Mouse (Mus musculus) gastrocnemius, adult 2 months (tissue): ENCODE data around the gene Tha1. TPM values are rescaled to one million over a fixed set of nuclear protein-coding genes. Genes with fewer than 3 reads are reported as not detected.

Experiments
- DNase-seq: peaks from one replicate; pipeline ENCODE4 v3.0.0; 2022
- H3K27ac ChIP-seq: fragments of 200-600 bp; 2 replicates; pipeline ENCODE4 v1.8.1; 2022; ENCODE audit warnings: mild to moderate bottlenecking
- H3K4me3 ChIP-seq: fragments of 200-600 bp; 2 replicates; pipeline ENCODE4 v1.8.1; 2022; ENCODE audit warnings: mild to moderate bottlenecking, moderate library complexity
- CTCF ChIP-seq: fragments of 200-600 bp; IDR thresholded peaks from 2 replicates; pipeline ENCODE4 v1.8.1; 2022; ENCODE audit warnings: antibody characterized with exemption, mild to moderate bottlenecking, moderate library complexity
- intact Hi-C: fragments of 180-260 bp; cut with DNase I; formaldehyde crosslinking; loops from one replicate; pipeline ENCODE4 v1.15.1; 2025
- total RNA-seq, 2 experiments: library from RNA; stranded (reverse); gene quantifications; 2 replicates each; pipeline ENCODE4 v1.2.3; 2021

The Tha1 gene
- total RNA-seq, 2 experiments from 2014 or later = 3.8 to 5.2 TPM

DNA sequence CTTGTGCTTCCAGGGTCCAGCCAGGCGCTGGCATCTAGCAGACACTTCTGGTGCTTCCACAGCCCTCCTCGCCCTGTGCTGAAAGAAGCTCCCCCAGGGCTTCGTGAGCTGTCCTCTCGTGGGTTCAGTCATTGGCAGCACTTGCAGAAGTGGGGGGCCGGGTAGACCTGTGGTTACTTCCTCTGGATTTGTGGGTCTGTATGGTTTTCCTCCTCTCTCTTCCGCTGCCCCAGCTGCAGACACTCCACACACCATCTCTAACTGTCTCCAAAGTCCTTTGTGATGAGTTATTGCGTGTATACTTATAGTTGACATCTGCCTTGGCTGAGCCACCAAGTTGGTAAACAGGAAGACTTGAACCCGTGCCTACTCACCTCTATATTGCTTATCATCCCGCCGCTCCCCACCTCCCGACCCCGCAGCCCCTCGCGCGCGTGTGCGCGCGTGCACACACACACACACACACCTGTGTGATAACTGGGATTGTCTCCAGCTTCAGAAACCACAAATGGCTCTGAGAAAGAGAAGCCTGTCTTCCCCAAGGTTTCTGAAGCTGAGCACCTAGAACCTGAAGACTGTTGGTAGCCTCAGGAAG, 18.4 kb upstream of the Tha1 start:
- Histone ChIP-seq H3K27ac (no peak overlapping the region), H3K4me3 (no peak overlapping the region)
- no peak for TF ChIP-seq CTCF
- intact Hi-C loops = no loop called here
- DNase-seq = no peak

DNA sequence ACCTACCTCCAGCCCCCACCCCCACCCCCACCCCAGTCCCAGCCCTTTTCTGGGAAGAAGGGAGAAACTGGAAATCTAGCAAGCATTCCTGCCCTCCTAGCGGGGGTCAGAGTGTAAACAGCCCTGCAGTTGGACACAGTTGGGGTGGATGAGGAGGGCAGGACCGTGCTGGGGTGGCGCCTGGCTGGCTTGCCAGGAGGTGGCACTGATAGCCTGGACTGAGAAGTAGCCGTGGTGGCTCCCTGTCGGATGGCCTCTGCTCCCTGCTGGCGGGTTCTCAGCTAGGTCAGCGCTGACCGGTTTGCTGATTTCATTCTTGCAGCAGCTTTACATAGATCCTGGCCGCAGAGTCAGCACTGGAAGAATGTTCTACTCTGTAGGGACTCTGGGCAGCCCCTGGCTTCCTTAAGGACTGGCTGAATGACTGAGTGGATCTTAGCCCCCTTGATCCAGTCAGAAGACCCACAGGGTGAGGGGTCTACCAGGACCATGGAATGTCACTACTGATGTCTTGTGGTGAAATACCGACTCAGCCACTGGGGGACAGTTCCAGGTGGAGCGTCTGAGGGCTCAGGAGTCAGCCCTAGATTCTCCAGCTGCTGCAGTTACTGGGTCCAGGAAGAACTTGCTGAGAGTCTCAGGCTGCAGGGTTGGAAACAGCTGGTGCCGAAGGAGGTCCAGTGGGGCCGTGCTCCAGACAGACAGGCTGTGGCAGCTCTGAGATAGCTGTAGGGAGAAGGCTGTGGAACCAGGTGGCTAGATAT, 17.4 kb upstream of the Tha1 start:
- DNase-seq = peak; percentile 87
- intact Hi-C loops = no loop called here
- H3K4me3 ChIP-seq = no peak overlapping the region
- peak overlapping the region; percentile 68 for H3K27ac ChIP-seq
- TF ChIP-seq CTCF = peak; percentile 60

DNA sequence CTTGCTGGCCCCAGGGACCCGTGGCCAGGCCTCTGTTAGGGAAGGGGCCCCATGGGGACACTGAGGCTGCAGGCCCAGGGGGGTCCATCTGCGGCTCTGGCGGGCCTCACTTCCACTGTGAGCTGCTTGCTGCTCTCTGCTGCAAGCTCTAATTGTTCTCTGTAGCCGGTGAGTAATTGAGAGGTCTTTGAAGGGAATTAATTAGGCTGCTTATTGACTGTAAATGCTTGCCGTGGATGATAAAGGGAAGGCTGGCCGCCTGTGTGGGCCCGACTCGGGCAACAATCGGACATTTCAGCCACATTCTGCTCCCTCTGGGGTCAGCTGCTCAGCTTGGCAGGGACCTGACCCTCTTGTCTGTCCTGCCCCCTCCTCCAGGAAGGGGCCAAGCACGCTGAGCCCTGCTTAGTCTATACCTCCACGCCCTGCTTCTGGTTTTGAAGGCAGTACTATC, 16.6 kb upstream of the Tha1 start:
- Histone ChIP-seq H3K27ac (0 out of 2 replicates have a peak overlapping the region, but pooled peaks have one; percentile 16), H3K4me3 (no peak overlapping the region)
- DNase-seq = no peak
- no peak for TF ChIP-seq CTCF
- intact Hi-C loops = no loop called here

DNA sequence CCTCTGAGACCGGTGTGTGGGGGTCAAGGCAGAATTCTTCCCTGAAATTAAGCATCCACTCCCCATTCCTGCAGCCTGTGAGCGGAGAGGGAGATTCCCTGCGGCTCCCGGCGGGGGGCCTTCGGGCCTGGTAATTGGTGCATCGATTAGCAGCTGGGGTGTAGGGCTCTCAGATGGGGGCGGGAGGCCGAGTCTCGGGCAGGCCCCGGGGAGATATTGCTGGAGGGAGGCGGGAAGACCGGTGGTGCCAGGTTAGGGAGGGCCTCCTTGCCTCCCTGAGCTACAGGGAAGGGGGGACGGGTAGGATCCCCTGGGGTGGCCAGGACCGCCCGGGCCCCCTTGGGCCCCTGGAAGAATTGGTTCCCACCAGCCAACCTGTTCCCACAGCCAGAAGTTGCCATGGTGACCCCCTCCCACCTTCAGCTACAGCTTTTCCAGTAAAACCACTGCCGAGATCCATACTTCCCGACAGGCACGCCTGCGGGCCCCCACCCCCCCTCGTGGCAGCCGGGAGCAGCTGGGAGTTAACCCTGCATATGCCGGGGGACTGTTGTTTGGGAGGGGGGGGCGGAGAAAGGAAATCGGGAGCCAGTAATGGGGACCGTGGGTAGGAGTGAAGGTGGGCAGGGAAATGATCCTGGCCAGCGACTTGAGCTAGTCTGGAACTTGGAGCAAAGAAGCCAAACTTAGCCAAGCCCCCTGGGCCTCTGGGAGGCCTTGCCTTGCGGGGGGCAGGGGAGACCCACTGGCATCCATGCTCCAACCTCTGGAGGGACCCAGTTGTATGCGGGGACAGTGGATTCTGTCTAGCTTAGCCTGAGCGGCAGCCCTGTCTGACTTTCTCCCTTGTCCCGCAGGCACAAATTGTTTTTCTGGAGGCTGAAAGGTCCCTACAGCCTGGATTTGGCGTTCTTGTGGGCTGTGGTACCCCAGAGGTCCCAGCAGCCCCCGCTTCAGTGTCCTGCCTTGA, 15.9 kb upstream of the Tha1 start:
- DNase-seq = no peak
- intact Hi-C loops = no loop called here
- peak overlapping the region; percentile 28; the same call in 1 of the 2 replicates for H3K4me3 ChIP-seq

DNA sequence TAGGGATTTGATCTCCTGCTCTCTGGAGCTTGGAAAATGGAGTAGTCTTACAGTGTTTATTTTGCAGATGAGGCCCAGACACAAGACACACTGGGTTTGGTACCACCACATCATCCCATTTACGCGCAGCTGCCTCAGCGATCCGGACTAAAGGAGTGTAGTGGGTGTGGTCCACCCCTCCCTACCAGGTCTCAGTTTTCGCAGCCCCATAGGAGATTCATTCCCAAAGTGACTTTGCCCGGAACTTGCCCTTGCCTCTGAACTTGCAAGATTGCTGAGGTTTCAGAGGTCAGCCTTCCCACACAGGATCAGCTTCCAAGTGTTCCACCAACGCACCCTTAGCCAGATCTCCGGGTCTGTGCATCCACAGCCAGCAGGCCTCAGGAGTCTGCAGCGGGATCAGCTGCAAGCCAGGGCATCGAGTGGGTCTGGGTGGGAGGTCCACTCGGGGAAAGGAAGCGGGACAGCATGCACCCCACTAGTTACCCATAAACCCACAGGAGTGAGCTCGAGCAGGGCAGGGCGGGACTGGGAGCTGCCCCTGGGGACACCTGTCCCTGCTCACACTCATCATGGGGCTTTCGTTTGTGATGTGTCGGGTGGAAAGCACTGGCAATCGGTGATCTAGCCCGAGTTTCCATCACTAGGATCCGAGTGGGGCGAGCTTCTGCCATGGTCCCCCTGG, 15.0 kb upstream of the Tha1 start:
- H3K27ac ChIP-seq = no peak overlapping the region
- TF ChIP-seq CTCF = no peak
- H3K4me3 ChIP-seq = no peak overlapping the region
- intact Hi-C loops = no loop called here
- no peak for DNase-seq

More for the DNA sequence above, 15.9 kb upstream of the Tha1 start:
- no peak overlapping the region; the same call in 1 of the 2 replicates for H3K27ac ChIP-seq
- no peak for TF ChIP-seq CTCF

DNA sequence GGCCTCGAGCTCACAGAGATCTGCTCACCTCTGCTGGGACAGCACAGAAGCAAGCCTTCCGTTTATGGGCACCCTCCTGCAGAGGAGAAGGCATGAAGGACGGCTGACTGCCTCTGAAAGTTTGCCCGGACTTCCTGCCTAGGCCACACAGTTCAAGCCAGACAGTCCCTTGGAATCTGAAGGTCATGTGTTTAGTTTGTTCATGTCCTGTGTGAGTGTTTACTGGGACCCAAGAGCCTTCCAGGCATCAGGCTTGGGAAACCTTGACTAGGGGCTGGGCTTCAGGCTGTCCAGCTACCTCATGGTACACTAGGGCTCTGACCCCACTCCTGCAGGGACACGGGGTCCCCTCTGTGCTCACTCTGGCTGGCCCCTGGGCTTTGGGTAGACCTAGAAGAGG, 12.7 kb upstream of the Tha1 start:
- no peak for TF ChIP-seq CTCF
- DNase-seq = no peak
- intact Hi-C loops = no loop called here
- Histone ChIP-seq H3K27ac (no peak overlapping the region), H3K4me3 (no peak overlapping the region)

DNA sequence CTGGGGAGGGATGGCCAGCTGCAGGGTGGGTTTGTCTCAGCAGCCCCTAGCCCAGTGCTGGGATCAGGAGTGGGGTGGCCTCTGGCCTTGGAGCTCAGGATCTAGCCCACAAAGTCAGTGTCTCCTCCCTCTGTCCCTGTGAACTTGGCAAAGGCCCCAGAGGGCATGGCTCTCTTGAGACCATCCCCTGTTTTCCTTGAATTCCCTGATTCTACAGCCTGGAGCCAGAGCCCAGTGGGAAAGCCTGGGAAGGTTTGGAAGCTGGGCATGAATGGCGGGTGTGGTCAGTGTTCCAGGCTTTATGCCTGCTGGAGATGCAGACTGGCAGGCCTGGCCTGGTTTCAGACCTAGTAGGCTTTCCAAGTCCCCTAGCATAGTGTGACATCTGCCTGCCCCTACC, 8.9 kb upstream of the Tha1 start:
- TF ChIP-seq CTCF = no peak
- intact Hi-C loops = no loop called here
- no peak overlapping the region for H3K4me3 ChIP-seq
- H3K27ac ChIP-seq = no peak overlapping the region
- DNase-seq = no peak

DNA sequence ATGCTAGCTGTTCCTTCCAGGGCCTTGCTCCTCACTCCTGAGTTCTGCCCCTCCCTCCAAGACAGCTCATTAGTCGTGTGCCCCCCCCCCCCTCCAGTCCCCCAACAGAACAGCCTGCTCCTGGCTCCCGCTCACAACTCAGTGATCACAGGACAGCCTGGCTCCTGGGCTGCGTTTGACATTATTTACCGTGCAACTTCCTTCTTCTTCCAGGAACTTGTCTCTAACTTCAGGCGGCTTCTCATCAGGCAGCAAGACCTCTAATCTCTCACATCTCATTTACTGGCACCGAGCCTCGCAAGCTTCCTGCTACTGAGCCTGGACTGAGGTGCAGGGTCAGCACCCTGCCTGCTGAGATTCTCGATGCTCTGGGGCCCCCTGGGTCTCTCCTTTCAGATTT, 8.5 kb upstream of the Tha1 start:
- no peak for TF ChIP-seq CTCF
- Histone ChIP-seq H3K27ac (no peak overlapping the region), H3K4me3 (no peak overlapping the region)
- DNase-seq = peak; percentile 51
- intact Hi-C loops = no loop called here

DNA sequence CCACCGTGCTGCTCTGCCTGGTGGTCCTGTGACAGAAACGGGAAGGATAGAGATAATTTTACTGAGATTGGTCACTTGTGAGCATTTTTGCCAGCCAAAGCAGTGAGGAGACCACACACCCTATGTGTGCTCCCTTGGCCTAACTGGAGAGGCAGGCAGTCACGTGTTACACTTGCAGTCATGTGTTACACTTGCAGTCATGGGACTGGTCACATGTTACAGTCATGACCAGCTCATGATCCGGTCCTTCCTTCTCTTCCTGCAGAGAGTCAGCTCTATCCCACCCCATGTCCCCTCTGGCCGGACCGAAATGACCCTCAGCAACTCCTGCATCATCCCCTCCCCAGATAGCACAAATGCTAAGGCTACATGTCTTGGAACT, 7.7 kb upstream of the Tha1 start:
- Histone ChIP-seq H3K4me3 (no peak overlapping the region), H3K27ac (no peak overlapping the region)
- DNase-seq = no peak
- no peak for TF ChIP-seq CTCF
- intact Hi-C loops = no loop called here

DNA sequence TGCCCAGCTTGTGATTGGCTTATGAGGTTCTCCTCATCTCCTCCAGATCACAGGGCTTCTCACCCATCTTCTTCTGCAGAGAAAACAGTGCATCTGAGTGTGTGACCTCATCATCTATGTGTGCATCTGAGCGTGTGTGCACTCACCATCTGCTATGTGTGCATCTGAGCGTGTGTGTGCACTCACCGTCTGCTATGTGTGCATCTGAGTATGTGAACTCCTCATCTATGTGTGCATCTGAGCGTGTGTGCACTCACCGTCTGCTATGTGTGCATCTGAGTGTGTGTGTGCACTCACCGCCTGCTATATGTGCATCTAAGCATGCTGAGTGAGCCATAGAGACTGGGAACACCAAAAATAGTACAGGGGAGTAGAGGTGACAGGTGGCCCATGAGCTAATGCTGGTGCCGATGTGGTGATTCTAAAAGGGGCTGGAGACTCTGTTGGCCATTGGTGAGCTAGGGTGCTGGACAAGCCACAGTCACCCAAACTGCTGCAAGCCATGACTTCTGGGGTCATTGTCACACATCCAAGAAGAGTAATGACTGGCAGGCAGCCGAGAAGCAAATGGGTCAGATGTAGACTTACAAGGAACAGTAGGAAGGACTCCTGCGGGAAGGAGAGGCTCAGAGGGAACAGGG, 7.2 kb upstream of the Tha1 start:
- no peak for DNase-seq
- TF ChIP-seq CTCF = no peak
- no peak overlapping the region for H3K27ac ChIP-seq
- intact Hi-C loops = no loop called here
- H3K4me3 ChIP-seq = no peak overlapping the region

DNA sequence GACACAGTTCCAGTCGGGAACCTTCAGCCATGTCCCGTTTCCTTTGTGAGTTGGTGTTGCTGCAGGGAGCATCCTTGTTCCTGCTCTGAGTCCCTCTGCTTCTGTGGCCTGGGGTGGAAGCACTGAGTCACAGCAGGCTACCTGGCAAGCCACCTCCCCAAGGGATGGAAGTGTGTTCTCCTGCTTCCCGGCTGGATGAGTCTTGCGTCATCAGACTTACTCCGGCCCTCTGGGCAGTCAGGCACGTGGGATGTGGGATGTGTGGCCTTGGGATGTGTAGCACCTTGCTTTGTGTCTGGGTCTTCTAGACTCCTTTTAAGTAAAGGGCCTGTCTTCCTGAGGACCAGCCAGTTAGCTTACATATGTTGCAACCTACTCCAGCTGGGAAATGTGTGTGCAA, 6.4 kb upstream of the Tha1 start:
- no peak overlapping the region for H3K4me3 ChIP-seq
- intact Hi-C loops = no loop called here
- no peak overlapping the region for H3K27ac ChIP-seq
- DNase-seq = no peak
- no peak for TF ChIP-seq CTCF

DNA sequence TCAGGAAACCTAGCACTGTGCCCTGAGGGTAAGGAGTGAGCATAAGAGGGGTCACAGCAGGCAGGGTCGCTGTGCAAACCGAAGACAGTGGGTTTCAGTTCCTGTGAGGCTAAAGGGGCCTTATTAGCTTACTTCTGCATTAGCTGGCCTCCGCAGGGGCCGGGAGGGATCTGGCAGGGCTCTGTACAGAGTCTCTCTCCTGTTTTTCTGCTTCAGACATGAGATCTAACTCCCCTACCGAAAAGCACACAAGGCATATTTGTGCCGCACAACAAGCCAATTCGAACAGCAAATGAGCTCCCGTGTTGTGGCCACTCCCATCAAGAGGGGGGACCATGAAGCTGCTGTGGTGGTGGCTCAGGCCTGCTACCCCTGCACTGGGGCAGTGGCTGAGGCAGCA, 5.6 kb upstream of the Tha1 start:
- no peak overlapping the region; the same call in 1 of the 2 replicates for H3K27ac ChIP-seq
- no peak overlapping the region for H3K4me3 ChIP-seq
- TF ChIP-seq CTCF = no peak
- DNase-seq = no peak
- intact Hi-C loops = no loop called here
